Mouse (Mus musculus) heart, postnatal 0 days (tissue): ENCODE data around the gene Zmat3.

ENCODE experiments used
- CTCF ChIP-seq: IDR thresholded peaks from 2 replicates; pipeline ENCODE4 v1.5.1; 2016; ENCODE audit warnings: antibody characterized with exemption, control low read depth, low read depth
- EP300 ChIP-seq: IDR thresholded peaks from 2 replicates; pipeline ENCODE4 v1.6.1; 2016; ENCODE audit warnings: antibody characterized with exemption, low read depth

DNA sequence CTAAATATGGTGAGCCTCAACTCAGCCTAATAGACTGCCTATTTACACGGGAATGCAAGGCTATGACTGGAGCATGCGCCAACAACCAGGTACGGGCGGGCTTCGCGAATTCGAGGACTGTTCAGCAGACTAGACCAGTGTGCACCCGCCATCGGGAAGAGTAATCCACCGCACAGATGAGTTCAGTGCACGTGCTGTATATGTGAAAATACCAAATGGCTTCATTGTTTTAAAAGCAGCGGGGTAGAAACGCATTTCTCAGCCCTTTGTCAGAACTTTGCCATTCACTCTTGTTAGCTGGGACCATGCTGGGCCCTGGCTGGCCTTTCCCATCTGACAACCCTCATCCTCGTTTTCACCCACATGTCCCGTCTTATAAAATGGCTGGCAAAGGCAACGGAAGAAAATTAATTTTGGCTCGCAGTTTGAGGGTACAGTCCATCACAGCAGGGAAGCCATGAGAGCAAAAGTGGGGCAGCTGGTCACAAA is 476 bp upstream of the Zmat3 start:
- TF ChIP-seq EP300, result no peak
- no peak for TF ChIP-seq CTCF
